In genomic region chr3:129879913-129880312, GRCm38 (mm10) we compare ENCODE assay signal across 12 mouse cellular contexts. TPM values are rescaled to one million over a fixed set of nuclear protein-coding genes. Genes with fewer than 3 reads are reported as not detected.
A peak's percentile ranks its signal among the peaks of the same experiment; 100 is the strongest.
DNase-seq lines count a peak whose midpoint lies in the region; ATAC-seq and TF ChIP-seq lines count a peak whose summit lies in the region.
"Had no signal": no experiment of that assay in that cellular context is flagged by ENCODE, and none has a peak within 500 bp of the region (broad histone marks: within the 10 kb centered on the region; RNA-seq: fewer than 3 reads in every experiment).

No protein-coding gene starts in this region.

- ATAC-seq in heart, embryonic 12.5 days (ENCODE audit: insufficient number of reproducible peaks, low FRiP score), result no peak
- no peak for ATAC-seq in neural tube, embryonic 12.5 days (ENCODE audit: low FRiP score, low read depth)
- no peak for ATAC-seq in liver, embryonic 12.5 days
- ATAC-seq in stomach, postnatal 0 days (ENCODE audit: low FRiP score, low TSS enrichment), result no peak

- no peak for TF ChIP-seq CTCF in stomach, postnatal 0 days (IDR thresholded peaks at IDR 0.05; ENCODE audit: low read depth)

- WGBS in heart, embryonic 12.5 days, result 85% methylated on average over 2 of the region's 2 CpGs
- 70% methylated on average over 2 of the region's 2 CpGs for WGBS in neural tube, embryonic 12.5 days
- 68% methylated on average over 2 of the region's 2 CpGs for whole genome bisulfite sequencing in liver, embryonic 12.5 days (ENCODE audit: insufficient replicate concordance)
- 59% methylated on average over 2 of the region's 2 CpGs for WGBS in stomach, postnatal 0 days

- peak overlapping the region; percentile 73 for H3K4me3 ChIP-seq in heart, embryonic 12.5 days
- H3K4me3 ChIP-seq in neural tube, embryonic 12.5 days, result no peak overlapping the region
- H3K4me3 ChIP-seq in liver, embryonic 12.5 days, result peak overlapping the region; percentile 88
- H3K4me3 ChIP-seq in stomach, postnatal 0 days (ENCODE audit: low read depth, low read length), result no peak overlapping the region

- peak overlapping the region; percentile 96 for H3K4me2 ChIP-seq in heart, embryonic 12.5 days
- peak overlapping the region; percentile 93 for H3K4me2 ChIP-seq in neural tube, embryonic 12.5 days (replicated peaks)
- peak overlapping the region; percentile 97 for H3K4me2 ChIP-seq in liver, embryonic 12.5 days
- peak overlapping the region; percentile 89 for H3K4me2 ChIP-seq in stomach, postnatal 0 days (replicated peaks; ENCODE audit: low read depth)

- peaks cover 14% of the 10 kb centered on the region; the same call in 1 of the 2 replicates for H3K4me1 ChIP-seq in heart, embryonic 12.5 days (replicated peaks)
- peaks cover 8% of the 10 kb centered on the region for H3K4me1 ChIP-seq in neural tube, embryonic 12.5 days
- peaks cover 71% of the 10 kb centered on the region for H3K4me1 ChIP-seq in liver, embryonic 12.5 days
- H3K4me1 ChIP-seq in stomach, postnatal 0 days (replicated peaks; ENCODE audit: control insufficient read depth, insufficient read depth), result 0 out of 2 replicates have a peak, but pooled peaks cover 3% of the 10 kb centered on the region

- intact Hi-C loops in heart, postnatal 14 days (cut with DNase I), result loop anchor here (2.0 kb wide), 1 partner anchor 49 kb away; the partner anchor contains the start of gene Gar1

- no peaks in the 10 kb centered on the region for H3K36me3 ChIP-seq in heart, embryonic 12.5 days
- H3K36me3 ChIP-seq in neural tube, embryonic 12.5 days, result no peaks in the 10 kb centered on the region
- H3K36me3 ChIP-seq in liver, embryonic 12.5 days, result no peaks in the 10 kb centered on the region
- H3K36me3 ChIP-seq in stomach, postnatal 0 days (ENCODE audit: control insufficient read depth, insufficient read depth, low read length), result no peaks in the 10 kb centered on the region

- H3K27me3 ChIP-seq in heart, embryonic 12.5 days (replicated peaks), result 0 out of 2 replicates have a peak, but pooled peaks cover 6% of the 10 kb centered on the region
- no peaks in the 10 kb centered on the region for H3K27me3 ChIP-seq in neural tube, embryonic 12.5 days (replicated peaks)
- H3K27me3 ChIP-seq in liver, embryonic 12.5 days (replicated peaks), result peaks cover 5% of the 10 kb centered on the region
- no peaks in the 10 kb centered on the region for H3K27me3 ChIP-seq in stomach, postnatal 0 days (ENCODE audit: control insufficient read depth, insufficient read depth, low read length)

- DNase-seq in heart, postnatal 14 days, result no peak
- no peak for DNase-seq in neural tube, embryonic 10.5 days (ENCODE audit: extremely low spot score, low spot score)
- no peak for DNase-seq in stomach, postnatal 0 days (ENCODE audit: low spot score)
- DNase-seq in spleen, adult 18-20 months, result no peak
- no peak for DNase-seq in right cerebral cortex, postnatal 14 days
- DNase-seq: cerebellum, adult 9-11 months had no signal

- no peaks in the 10 kb centered on the region for H3K9me3 ChIP-seq in heart, embryonic 12.5 days (replicated peaks)
- no peaks in the 10 kb centered on the region for H3K9me3 ChIP-seq in neural tube, embryonic 12.5 days
- H3K9me3 ChIP-seq in liver, embryonic 12.5 days (replicated peaks), result no peaks in the 10 kb centered on the region
- no peaks in the 10 kb centered on the region for H3K9me3 ChIP-seq in stomach, postnatal 0 days (ENCODE audit: control insufficient read depth, low read length)

- no peak for TF ChIP-seq EP300 in stomach, postnatal 0 days (optimal IDR thresholded peaks at IDR 0.05)

- H3K9ac ChIP-seq in heart, embryonic 12.5 days, result no peak overlapping the region
- no peak overlapping the region for H3K9ac ChIP-seq in neural tube, embryonic 12.5 days
- H3K9ac ChIP-seq in liver, embryonic 12.5 days, result peak overlapping the region; percentile 89
- H3K9ac ChIP-seq in stomach, postnatal 0 days (ENCODE audit: low read length), result no peak overlapping the region

- no peak overlapping the region for H3K27ac ChIP-seq in heart, embryonic 12.5 days (ENCODE audit: poor library complexity, severe bottlenecking)
- H3K27ac ChIP-seq in neural tube, embryonic 12.5 days, result no peak overlapping the region
- H3K27ac ChIP-seq in liver, embryonic 12.5 days, result peak overlapping the region; percentile 31
- no peak overlapping the region for H3K27ac ChIP-seq in stomach, postnatal 0 days (replicated peaks)

RNA-seq across cellular contexts. Expression of gene Pla2g12a, which starts 1.5 kb away (rescaled TPM):
- 63.3 and 66.1 TPM in 2 replicates for polyA plus RNA-seq in heart, embryonic 12.5 days (2016; fragmentation: Nextera tagmentation; extraction: Ambion mirVana)
- total RNA-seq in heart, postnatal 14 days (2021), result 10 to 100 TPM; 25.1 to 30.6 TPM
- 22.6 and 24.4 TPM in 2 replicates for polyA plus RNA-seq in neural tube, embryonic 12.5 days (2016; fragmentation: Nextera tagmentation; extraction: Ambion mirVana)
- 107 and 112 TPM in 2 replicates for polyA plus RNA-seq in liver, embryonic 12.5 days (2016; fragmentation: Nextera tagmentation; extraction: Ambion mirVana)
- polyA plus RNA-seq in stomach, postnatal 0 days (2015; fragmentation: Nextera tagmentation; extraction: Ambion mirVana), result 64.7 and 66.7 TPM in 2 replicates

RNA-seq across cellular contexts. Expression of gene Casp6, which starts 21.3 kb away (rescaled TPM):
- polyA plus RNA-seq in heart, embryonic 12.5 days (2016; fragmentation: Nextera tagmentation; extraction: Ambion mirVana), result 74.8 and 83.4 TPM in 2 replicates
- 10 to 100 TPM; 16.2 to 20.0 TPM for total RNA-seq in heart, postnatal 14 days (2021)
- polyA plus RNA-seq in neural tube, embryonic 12.5 days (2016; fragmentation: Nextera tagmentation; extraction: Ambion mirVana), result 53.2 and 54.6 TPM in 2 replicates
- polyA plus RNA-seq in liver, embryonic 12.5 days (2016; fragmentation: Nextera tagmentation; extraction: Ambion mirVana), result 43.7 and 46.7 TPM in 2 replicates
- polyA plus RNA-seq in stomach, postnatal 0 days (2015; fragmentation: Nextera tagmentation; extraction: Ambion mirVana), result 164 and 176 TPM in 2 replicates

RNA-seq across cellular contexts. Expression of gene Cfi, which starts 44.2 kb away (rescaled TPM):
- 2.0 and 2.8 TPM in 2 replicates for polyA plus RNA-seq in heart, embryonic 12.5 days (2016; fragmentation: Nextera tagmentation; extraction: Ambion mirVana)
- 1 to 10 TPM in 1 of 2 experiments, under 1 TPM in 1; 0.61 to 1.3 TPM for total RNA-seq in heart, postnatal 14 days (2021)
- 0.22 and 0.32 TPM in 2 replicates for polyA plus RNA-seq in neural tube, embryonic 12.5 days (2016; fragmentation: Nextera tagmentation; extraction: Ambion mirVana)
- 86.6 and 90.7 TPM in 2 replicates for polyA plus RNA-seq in liver, embryonic 12.5 days (2016; fragmentation: Nextera tagmentation; extraction: Ambion mirVana)
- 152 and 155 TPM in 2 replicates for polyA plus RNA-seq in stomach, postnatal 0 days (2015; fragmentation: Nextera tagmentation; extraction: Ambion mirVana)
- total RNA-seq: layer of hippocampus, postnatal 14 days had no signal

RNA-seq across cellular contexts. Expression of gene Gar1, which starts 48.7 kb away (rescaled TPM):
- 52.2 and 59.5 TPM in 2 replicates for polyA plus RNA-seq in heart, embryonic 12.5 days (2016; fragmentation: Nextera tagmentation; extraction: Ambion mirVana)
- total RNA-seq in heart, postnatal 14 days (2021), result 10 to 100 TPM; 11.2 to 18.3 TPM
- 86.9 and 88.4 TPM in 2 replicates for polyA plus RNA-seq in neural tube, embryonic 12.5 days (2016; fragmentation: Nextera tagmentation; extraction: Ambion mirVana)
- polyA plus RNA-seq in liver, embryonic 12.5 days (2016; fragmentation: Nextera tagmentation; extraction: Ambion mirVana), result 125 and 131 TPM in 2 replicates
- polyA plus RNA-seq in stomach, postnatal 0 days (2015; fragmentation: Nextera tagmentation; extraction: Ambion mirVana), result 41.0 and 48.4 TPM in 2 replicates

RNA-seq across cellular contexts. Expression of gene Rrh, which starts 57.5 kb away (rescaled TPM):
- 0.05 and 0.06 TPM in 2 replicates for polyA plus RNA-seq in heart, embryonic 12.5 days (2016; fragmentation: Nextera tagmentation; extraction: Ambion mirVana)
- total RNA-seq in heart, postnatal 14 days (2021), result not detected
- 0.13 TPM in 1 of 2 replicates, not detected in the other for polyA plus RNA-seq in neural tube, embryonic 12.5 days (2016; fragmentation: Nextera tagmentation; extraction: Ambion mirVana)
- polyA plus RNA-seq in liver, embryonic 12.5 days (2016; fragmentation: Nextera tagmentation; extraction: Ambion mirVana), result 0.04 TPM in 1 of 2 replicates, not detected in the other
- 0.05 TPM in 1 of 2 replicates, not detected in the other for polyA plus RNA-seq in stomach, postnatal 0 days (2015; fragmentation: Nextera tagmentation; extraction: Ambion mirVana)
- total RNA-seq: gastrocnemius, adult 18-20 months had no signal
- polyA plus RNA-seq: small intestine, adult 2 months had no signal

Comparison
In these comparisons a context has a peak if more than half of its experiments do, and no peak if none do; other contexts are left out.
1. H3K4me3 ChIP-seq: peak in heart, embryonic 12.5 days (single experiment) and liver, embryonic 12.5 days (single experiment); none in neural tube, embryonic 12.5 days (single experiment) and stomach, postnatal 0 days (single experiment).
2. RNA of gene Cfi, which starts 44.2 kb away (polyA plus RNA-seq): 152 to 155 TPM in stomach, postnatal 0 days and 86.6 to 90.7 TPM in liver, embryonic 12.5 days; 2.0 to 2.8 TPM in heart, embryonic 12.5 days and 0.22 to 0.32 TPM in neural tube, embryonic 12.5 days; every median in the first group is over 10 times any median in the second.
3. Peak in every context shown above with its lines, with median percentiles within 50 percentile points of each other: H3K4me2 ChIP-seq.